Mouse (Mus musculus) myocyte (in vitro differentiated cells): ENCODE measurements around the gene Lrrc1. TPM values are rescaled to one million over a fixed set of nuclear protein-coding genes. Genes with fewer than 3 reads are reported as not detected.

ENCODE experiments used
- H3K27me3 ChIP-seq: one replicate; pipeline ENCODE4 v1.6.1; 2011; ENCODE audit not compliant: control insufficient read depth, insufficient read depth, insufficient read length
- H3K36me3 ChIP-seq: one replicate; pipeline ENCODE4 v1.6.1; 2011; ENCODE audit not compliant: control insufficient read depth, insufficient read depth
- H3K4me2 ChIP-seq: one replicate; pipeline ENCODE4 v1.6.1; 2011; ENCODE audit warnings: low read depth, control low read depth
- H3K4me3 ChIP-seq: one replicate; pipeline ENCODE4 v1.5.1; 2011; ENCODE audit warnings: mild to moderate bottlenecking, control low read depth, moderate library complexity
- H3K79me2 ChIP-seq: one replicate; pipeline ENCODE4 v1.6.1; 2011; ENCODE audit not compliant: control insufficient read depth, insufficient read depth
- H3ac ChIP-seq: one replicate; pipeline ENCODE4 v1.6.1; 2011; ENCODE audit not compliant: control insufficient read depth, insufficient read length
- CEBPB ChIP-seq: IDR thresholded peaks from 2 replicates; pipeline ENCODE4 v1.6.1; 2011; ENCODE audit warnings: mild to moderate bottlenecking, moderate library complexity; ENCODE audit not compliant: poor library complexity, insufficient read depth, severe bottlenecking
- E2F4 ChIP-seq: IDR thresholded peaks from one replicate; pipeline ENCODE4 v1.6.1; 2011; ENCODE audit warnings: mild to moderate bottlenecking, control low read depth, moderate library complexity; ENCODE audit not compliant: insufficient read depth
- MAX ChIP-seq: IDR thresholded peaks from one replicate; pipeline ENCODE4 v1.6.1; 2011; ENCODE audit warnings: low read depth, mild to moderate bottlenecking, control low read depth
- MYOD1 ChIP-seq, 3 experiments: IDR thresholded peaks; one replicate each; pipeline ENCODE4 v1.6.1; 2011; ENCODE audit warnings: control low read depth in 2 of 3, low read depth in 2 of 3, mild to moderate bottlenecking in 2 of 3, moderate library complexity in 1 of 3; ENCODE audit not compliant: insufficient read length in 2 of 3, control insufficient read depth in 1 of 3
- MYOG ChIP-seq, 3 experiments: IDR thresholded peaks; one replicate each; pipeline ENCODE4 v1.6.1; 2011; ENCODE audit warnings: control low read depth in 2 of 3, low read depth in 2 of 3, mild to moderate bottlenecking in 2 of 3; ENCODE audit not compliant: insufficient read length in 2 of 3, control insufficient read depth in 1 of 3, insufficient read depth in 1 of 3
- POLR2A ChIP-seq: IDR thresholded peaks from one replicate; pipeline ENCODE4 v1.6.1; 2011; ENCODE audit warnings: low read depth, mild to moderate bottlenecking, control low read depth, moderate library complexity; ENCODE audit not compliant: insufficient read length
- POLR2AphosphoS2 ChIP-seq: IDR thresholded peaks from one replicate; pipeline ENCODE4 v1.6.1; 2011; ENCODE audit warnings: low read depth, control low read depth; ENCODE audit not compliant: insufficient read length
- REST ChIP-seq: IDR thresholded peaks from one replicate; pipeline ENCODE4 v1.6.1; 2011; ENCODE audit warnings: mild to moderate bottlenecking, control low read depth, moderate library complexity; ENCODE audit not compliant: insufficient read depth, insufficient read length
- SRF ChIP-seq: IDR thresholded peaks from one replicate; pipeline ENCODE4 v1.6.1; 2011; ENCODE audit warnings: low read depth; ENCODE audit not compliant: control insufficient read depth, insufficient read length
- TCF12 ChIP-seq: IDR thresholded peaks from one replicate; pipeline ENCODE4 v1.6.1; 2011; ENCODE audit warnings: mild to moderate bottlenecking, control low read depth; ENCODE audit not compliant: poor library complexity, insufficient read depth, severe bottlenecking
- TCF3 ChIP-seq: IDR thresholded peaks from one replicate; pipeline ENCODE4 v1.6.1; 2011; ENCODE audit warnings: low read depth, control low read depth; ENCODE audit not compliant: insufficient read length
- USF1 ChIP-seq: IDR thresholded peaks from one replicate; pipeline ENCODE4 v1.6.1; 2011; ENCODE audit warnings: low read depth, mild to moderate bottlenecking, control low read depth, moderate library complexity
- polyA plus RNA-seq: library from polyadenylated mRNA; unstranded; fragments of >200 nt; fragmentation: generic; extraction: Trizol; gene quantifications from one replicate; pipeline ENCODE4 v1.2.1, GENCODE M21; 2012; ENCODE audit warnings: missing spikeins

Lrrc1 gene
- polyA plus RNA-seq, 1 experiment, result 10.4 TPM

DNA sequence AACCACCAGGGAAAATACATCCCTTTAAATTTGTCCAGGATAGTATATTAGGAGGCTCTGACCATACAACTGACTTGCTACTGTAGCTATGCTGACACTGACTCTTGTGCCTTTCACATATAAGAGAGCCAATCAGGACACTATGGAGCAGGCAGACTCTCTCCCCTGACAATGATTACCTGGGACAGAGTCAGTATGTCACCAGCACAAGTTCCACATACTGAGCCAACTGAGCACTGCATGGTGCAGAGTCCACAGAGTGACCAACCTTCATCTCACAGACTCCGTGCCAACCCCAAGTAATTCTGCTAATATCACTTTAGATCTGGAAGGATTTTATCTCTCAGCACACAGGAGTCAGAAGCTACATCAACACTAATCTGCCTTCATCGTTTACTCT, 85.3 kb downstream of the Lrrc1 start:
- Histone ChIP-seq H3K27me3 (no peaks in the 10 kb centered on the region), H3K4me2 (no peak overlapping the region), H3K79me2 (no peaks in the 10 kb centered on the region), H3K36me3 (no peaks in the 10 kb centered on the region), H3K4me3 (no peak overlapping the region), H3ac (no peak overlapping the region)
- no peak for TF ChIP-seq E2F4
- no peak for TF ChIP-seq CEBPB

DNA sequence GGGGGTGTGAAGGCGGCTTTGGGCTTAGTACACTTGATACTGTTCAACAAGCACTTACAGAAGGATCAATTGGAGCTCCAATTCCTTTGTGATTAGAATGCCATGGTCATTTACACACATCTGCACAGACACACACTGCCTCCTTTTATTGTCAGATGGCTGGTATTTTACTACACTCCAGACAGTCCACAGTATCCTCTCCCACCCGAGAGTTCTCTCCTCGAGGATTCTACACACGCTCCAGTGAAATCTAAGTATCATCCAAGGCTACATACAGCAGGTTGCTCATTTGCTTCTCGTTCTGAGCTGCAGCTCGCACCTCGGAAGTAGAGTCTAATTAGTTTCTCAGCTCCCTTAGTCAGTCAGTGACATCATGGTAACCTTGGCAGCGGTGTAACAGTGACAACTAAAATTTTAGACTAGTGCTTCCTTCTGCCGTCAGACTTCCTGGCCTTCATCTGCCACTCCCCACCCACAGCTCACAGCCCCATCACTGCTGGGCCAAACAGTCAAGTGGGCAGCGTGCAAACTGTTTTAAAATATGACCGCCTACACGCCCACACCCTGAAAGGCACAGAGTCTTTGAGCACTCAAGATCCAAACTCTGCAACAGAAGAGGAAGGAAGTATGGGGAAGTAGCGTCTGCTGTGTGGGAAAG, 88.4 kb downstream of the Lrrc1 start:
- Histone ChIP-seq H3ac (no peak overlapping the region), H3K27me3 (no peaks in the 10 kb centered on the region), H3K4me3 (no peak overlapping the region), H3K4me2 (no peak overlapping the region), H3K79me2 (no peaks in the 10 kb centered on the region), H3K36me3 (no peaks in the 10 kb centered on the region)
- no peak for TF ChIP-seq E2F4
- TF ChIP-seq MYOG (IDR thresholded peaks at IDR 0.05; ENCODE audit: control insufficient read depth in 1 of 3, insufficient read depth in 1 of 3, insufficient read length in 2 of 3, low read depth in 2 of 3), result no peak
- no peak for TF ChIP-seq TCF12
- no peak for TF ChIP-seq TCF3
- TF ChIP-seq SRF, result no peak
- TF ChIP-seq MYOD1 (IDR thresholded peaks at IDR 0.05; ENCODE audit: control insufficient read depth in 1 of 3, insufficient read length in 2 of 3, low read depth in 2 of 3), result no peak
- no peak for TF ChIP-seq CEBPB
- TF ChIP-seq MAX, result no peak
- no peak for TF ChIP-seq POLR2AphosphoS2
- TF ChIP-seq REST, result no peak

DNA sequence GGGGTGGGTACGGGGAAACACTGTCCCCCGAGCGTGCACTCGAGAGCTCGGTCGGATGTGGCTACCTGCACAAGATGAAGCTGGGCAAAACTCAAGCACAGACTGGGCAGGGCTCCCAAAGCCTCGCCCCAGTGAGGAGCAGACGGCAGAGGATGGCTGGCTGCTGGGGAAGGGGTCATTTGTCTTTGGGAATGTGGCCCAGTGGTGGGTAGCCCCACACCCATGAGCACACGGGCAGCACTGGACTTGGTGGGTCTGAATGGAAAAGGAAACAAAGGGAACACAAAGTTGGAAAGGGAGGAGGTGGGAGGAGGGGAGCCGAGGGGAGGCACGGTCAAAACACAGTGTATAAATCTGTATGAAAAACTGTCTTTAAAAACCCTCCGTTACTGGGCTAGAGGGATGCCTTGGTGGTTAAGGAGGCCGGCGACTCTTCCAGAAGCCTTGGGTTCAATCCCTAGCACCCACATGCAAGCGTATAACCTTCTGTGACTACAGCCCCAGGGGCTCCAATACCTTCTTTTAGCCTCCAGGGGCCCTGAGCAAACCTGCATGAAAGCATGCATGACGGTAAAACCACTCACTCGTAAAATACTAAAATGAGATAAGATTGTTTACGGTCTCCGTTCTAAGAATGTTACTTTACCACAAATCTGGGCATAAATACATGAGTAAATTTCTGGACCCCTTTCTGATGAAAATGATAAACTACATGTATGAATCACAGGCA, 89.1 kb downstream of the Lrrc1 start:
- H3K4me3 ChIP-seq, result no peak overlapping the region
- no peak overlapping the region for H3K4me2 ChIP-seq
- no peak overlapping the region for H3ac ChIP-seq
- no peaks in the 10 kb centered on the region for H3K79me2 ChIP-seq
- H3K27me3 ChIP-seq, result no peaks in the 10 kb centered on the region
- TF ChIP-seq E2F4 (no peak), CEBPB (no peak), POLR2AphosphoS2 (no peak), REST (no peak), TCF12 (no peak), POLR2A (no peak), MAX (no peak), MYOG (IDR thresholded peaks at IDR 0.05; ENCODE audit: control insufficient read depth in 1 of 3, insufficient read depth in 1 of 3, insufficient read length in 2 of 3, low read depth in 2 of 3) (no peak), TCF3 (no peak), USF1 (no peak), MYOD1 (IDR thresholded peaks at IDR 0.05; ENCODE audit: control insufficient read depth in 1 of 3, insufficient read length in 2 of 3, low read depth in 2 of 3) (no peak), SRF (no peak)
- H3K36me3 ChIP-seq, result no peaks in the 10 kb centered on the region

DNA sequence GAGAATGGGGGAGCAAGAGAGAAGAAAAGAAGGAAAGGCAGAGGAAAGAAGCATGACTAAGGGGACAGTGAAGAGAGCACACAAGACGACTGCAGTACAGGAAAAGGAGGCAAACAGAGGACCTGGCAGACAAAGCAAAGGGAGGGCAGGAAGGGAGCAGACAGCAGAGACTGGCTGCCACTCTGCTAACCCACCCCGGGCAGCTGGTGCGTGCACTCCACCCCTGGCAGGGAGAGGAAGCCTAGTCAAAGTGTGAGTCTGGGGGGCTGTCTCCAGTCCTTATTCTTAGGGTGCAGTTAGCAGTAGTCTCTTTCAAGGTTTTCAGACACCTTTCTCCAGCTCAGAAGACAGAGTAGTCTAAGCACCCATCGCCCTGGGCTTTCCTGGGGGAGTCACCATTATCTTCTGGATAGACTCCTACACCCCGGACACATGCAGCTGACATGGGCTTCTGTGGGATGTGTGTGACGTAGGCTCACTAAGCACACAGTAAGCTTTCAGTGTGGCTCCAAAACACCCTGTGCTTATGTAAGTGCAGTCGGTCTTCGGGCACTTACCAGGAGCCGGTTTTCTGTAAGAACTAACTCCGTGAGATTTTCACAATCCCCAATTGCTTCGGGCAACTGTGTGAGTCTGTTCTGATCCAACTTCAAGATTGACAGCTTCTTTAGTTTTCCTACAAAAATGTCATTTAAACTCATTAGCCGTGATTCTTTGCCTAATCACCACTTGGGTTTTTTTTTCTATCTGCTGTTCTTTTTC, 92.4 kb downstream of the Lrrc1 start:
- Histone ChIP-seq H3K4me2 (no peak overlapping the region), H3ac (no peak overlapping the region), H3K4me3 (no peak overlapping the region), H3K36me3 (no peaks in the 10 kb centered on the region), H3K79me2 (no peaks in the 10 kb centered on the region), H3K27me3 (no peaks in the 10 kb centered on the region)
- TF ChIP-seq POLR2AphosphoS2 (no peak), MAX (no peak), SRF (no peak), MYOD1 (IDR thresholded peaks at IDR 0.05; ENCODE audit: control insufficient read depth in 1 of 3, insufficient read length in 2 of 3, low read depth in 2 of 3) (no peak), TCF12 (no peak), CEBPB (no peak), POLR2A (no peak), USF1 (no peak), TCF3 (no peak), REST (no peak), E2F4 (no peak), MYOG (IDR thresholded peaks at IDR 0.05; ENCODE audit: control insufficient read depth in 1 of 3, insufficient read depth in 1 of 3, insufficient read length in 2 of 3, low read depth in 2 of 3) (no peak)

DNA sequence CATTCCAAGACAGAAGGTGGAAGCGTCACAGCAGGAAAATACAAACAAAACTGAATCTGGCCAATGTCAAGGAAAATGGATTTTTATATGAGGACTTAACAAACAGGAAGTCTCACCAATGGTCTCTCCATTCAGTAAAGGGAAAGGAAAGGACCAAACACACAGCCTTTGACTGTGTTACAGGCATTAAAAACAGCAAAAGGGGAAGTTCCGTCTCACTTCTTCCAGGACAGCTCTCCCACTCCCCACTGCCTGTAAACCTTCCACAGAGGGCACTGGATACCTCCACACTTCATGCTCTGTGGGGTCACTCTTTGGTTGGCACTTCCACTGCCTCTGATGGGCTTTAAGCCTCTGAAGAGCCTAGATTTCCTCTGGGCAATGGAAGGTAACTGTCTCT, 94.2 kb downstream of the Lrrc1 start:
- Histone ChIP-seq H3K27me3 (no peaks in the 10 kb centered on the region), H3K79me2 (no peaks in the 10 kb centered on the region), H3ac (no peak overlapping the region), H3K4me2 (no peak overlapping the region), H3K36me3 (no peaks in the 10 kb centered on the region), H3K4me3 (no peak overlapping the region)
- TF ChIP-seq CEBPB (no peak), REST (no peak), POLR2AphosphoS2 (no peak), MAX (no peak), TCF3 (no peak), USF1 (no peak), MYOD1 (IDR thresholded peaks at IDR 0.05; ENCODE audit: control insufficient read depth in 1 of 3, insufficient read length in 2 of 3, low read depth in 2 of 3) (no peak)
